Comparison of ENCODE assay signal across 10 mouse cellular contexts in genomic region chr6:50662925-50663583, GRCm38 (mm10). TPM values are rescaled to one million over a fixed set of nuclear protein-coding genes. Genes with fewer than 3 reads are reported as not detected.
DNase-seq lines count a peak whose midpoint lies in the region; ATAC-seq lines count a peak whose summit lies in the region.
"Had no signal": no experiment of that assay in that cellular context is flagged by ENCODE, and none has a peak within 500 bp of the region (broad histone marks: within the 10 kb centered on the region; RNA-seq: fewer than 3 reads in every experiment).

No protein-coding gene starts in this region.

- peak overlapping the region; percentile 48; the same call in 1 of the 2 replicates for H3K27ac ChIP-seq in hindbrain, embryonic 13.5 days
- no peak overlapping the region for H3K27ac ChIP-seq in hindbrain, embryonic 10.5 days
- H3K27ac ChIP-seq in limb, embryonic 13.5 days, result peak overlapping the region; percentile 70; the same call in 1 of the 2 replicates

- H3K4me3 ChIP-seq in hindbrain, embryonic 13.5 days, result no peak overlapping the region
- no peak overlapping the region for H3K4me3 ChIP-seq in hindbrain, embryonic 10.5 days
- no peak overlapping the region for H3K4me3 ChIP-seq in limb, embryonic 13.5 days

- no peaks in the 10 kb centered on the region for H3K36me3 ChIP-seq in hindbrain, embryonic 13.5 days
- H3K36me3 ChIP-seq in hindbrain, embryonic 10.5 days, result no peaks in the 10 kb centered on the region
- no peaks in the 10 kb centered on the region for H3K36me3 ChIP-seq in limb, embryonic 13.5 days

- H3K4me1 ChIP-seq in hindbrain, embryonic 13.5 days (replicated peaks), result peaks cover 8% of the 10 kb centered on the region; the same call in 1 of the 2 replicates
- no peaks in the 10 kb centered on the region for H3K4me1 ChIP-seq in hindbrain, embryonic 10.5 days (replicated peaks)
- H3K4me1 ChIP-seq in limb, embryonic 13.5 days, result peaks cover 73% of the 10 kb centered on the region

- no peak overlapping the region for H3K9ac ChIP-seq in hindbrain, embryonic 13.5 days
- no peak overlapping the region for H3K9ac ChIP-seq in limb, embryonic 13.5 days

- H3K9me3 ChIP-seq in hindbrain, embryonic 13.5 days, result no peaks in the 10 kb centered on the region
- H3K9me3 ChIP-seq in hindbrain, embryonic 10.5 days, result no peaks in the 10 kb centered on the region
- H3K9me3 ChIP-seq in limb, embryonic 13.5 days, result no peaks in the 10 kb centered on the region

- H3K4me2 ChIP-seq in hindbrain, embryonic 13.5 days, result no peak overlapping the region
- peak overlapping the region; percentile 33 for H3K4me2 ChIP-seq in limb, embryonic 13.5 days (replicated peaks)

- WGBS in hindbrain, embryonic 13.5 days, result 73% methylated on average over 12 of the region's 12 CpGs
- WGBS in hindbrain, embryonic 10.5 days, result 83% methylated on average over 12 of the region's 12 CpGs
- WGBS in limb, embryonic 13.5 days, result 25% methylated on average over 12 of the region's 12 CpGs

- intact Hi-C loops in left cerebral cortex, postnatal 36 days (cut with DNase I), result no loop called here

- no peak for ATAC-seq in hindbrain, embryonic 13.5 days (ENCODE audit: low FRiP score)
- ATAC-seq in limb, embryonic 13.5 days (ENCODE audit: low FRiP score, low read depth), result peak; percentile 71

- no peaks in the 10 kb centered on the region for H3K27me3 ChIP-seq in hindbrain, embryonic 13.5 days
- H3K27me3 ChIP-seq in hindbrain, embryonic 10.5 days (ENCODE audit: insufficient read depth, poor library complexity, severe bottlenecking), result no peaks in the 10 kb centered on the region
- peaks cover 38% of the 10 kb centered on the region for H3K27me3 ChIP-seq in limb, embryonic 13.5 days

- no peak for DNase-seq in hindbrain, embryonic 10.5 days (ENCODE audit: low spot score)
- DNase-seq in NIH3T3 (ENCODE audit: low read depth), result peak; percentile 42
- DNase-seq in cerebellum, postnatal 10 days, result peak; percentile 78 to 83
- DNase-seq in T-cell, adult 2 months (ENCODE audit: low spot score), result no peak
- DNase-seq in frontal cortex, postnatal 14 days (ENCODE audit: low spot score in 2 of 2), result no peak
- DNase-seq in left cerebral cortex, postnatal 36 days (ENCODE audit: low spot score in 2 of 2), result no peak

RNA-seq across cellular contexts. Expression of gene Npvf, which starts 8.8 kb away (rescaled TPM):
- polyA plus RNA-seq in hindbrain, embryonic 13.5 days (2015; fragmentation: Nextera tagmentation; extraction: Ambion mirVana), result not detected in 2 replicates
- not detected in 2 replicates for polyA plus RNA-seq in hindbrain, embryonic 10.5 days (2016; fragmentation: Nextera tagmentation; extraction: Ambion mirVana)
- polyA plus RNA-seq in limb, embryonic 13.5 days (2015; fragmentation: Nextera tagmentation; extraction: Ambion mirVana), result 0.18 TPM in 1 of 2 replicates, not detected in the other
- total RNA-seq in left cerebral cortex, postnatal 36 days (2021), result not detected
- polyA plus RNA-seq: limb, embryonic 11.5 days; stomach, embryonic 16.5 days had no signal

Comparison
In these comparisons a context has a peak if more than half of its experiments do, and no peak if none do; other contexts are left out.
1. DNase-seq: peak in NIH3T3 (single experiment) and cerebellum, postnatal 10 days (2 of 2); none in hindbrain, embryonic 10.5 days (single experiment), T-cell, adult 2 months (single experiment), frontal cortex, postnatal 14 days (0 of 2) and left cerebral cortex, postnatal 36 days (0 of 2).